Mouse (Mus musculus): ENCODE results near the gene Pycr2. TPM values are rescaled to one million over a fixed set of nuclear protein-coding genes. Genes with fewer than 3 reads are reported as not detected.

Gene Pycr2
- polyA plus RNA-seq, 1 experiment = 8.6 TPM

DNA sequence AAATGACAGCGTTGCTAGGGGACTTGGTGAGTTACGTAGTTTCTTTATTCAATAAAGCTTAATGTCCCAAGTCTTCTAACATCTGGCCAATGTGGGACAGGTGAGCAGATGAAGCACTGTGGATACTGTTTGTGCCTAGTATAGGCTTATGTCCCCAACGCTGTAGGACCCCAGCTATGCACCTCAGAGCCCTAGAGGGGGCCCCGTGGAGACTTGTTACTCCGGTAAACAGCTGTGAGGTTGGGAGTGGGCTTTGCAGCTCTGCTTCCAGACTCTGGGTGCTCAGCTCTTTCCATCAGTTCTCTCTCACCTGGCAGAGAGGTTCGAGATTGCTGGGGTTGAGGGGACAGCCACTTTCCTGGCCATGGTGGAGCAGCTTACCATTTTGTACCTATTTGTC is 1.2 kb downstream of the Pycr2 start:
- no peak overlapping the region for H3K4me3 ChIP-seq (ENCODE audit: control insufficient read depth, low read depth, low read length)
- TF ChIP-seq CTCF (IDR thresholded peaks at IDR 0.05; ENCODE audit: control insufficient read depth, insufficient read depth, insufficient replicate concordance, low read depth, low read length) = no peak
- TF ChIP-seq POLR2A (IDR thresholded peaks at IDR 0.05; ENCODE audit: control insufficient read depth, low read depth, low read length) = no peak
- no peaks in the 10 kb centered on the region for H3K36me3 ChIP-seq (ENCODE audit: control insufficient read depth, insufficient read depth, low read length)
- no peak overlapping the region for H3K27ac ChIP-seq (ENCODE audit: control insufficient read depth, insufficient read depth, low read depth, low read length)
- H3K27me3 ChIP-seq (ENCODE audit: control insufficient read depth, insufficient read depth, low read length) = no peaks in the 10 kb centered on the region
- peaks cover 14% of the 10 kb centered on the region for H3K4me1 ChIP-seq (ENCODE audit: control insufficient read depth, insufficient read depth, low read length)

DNA sequence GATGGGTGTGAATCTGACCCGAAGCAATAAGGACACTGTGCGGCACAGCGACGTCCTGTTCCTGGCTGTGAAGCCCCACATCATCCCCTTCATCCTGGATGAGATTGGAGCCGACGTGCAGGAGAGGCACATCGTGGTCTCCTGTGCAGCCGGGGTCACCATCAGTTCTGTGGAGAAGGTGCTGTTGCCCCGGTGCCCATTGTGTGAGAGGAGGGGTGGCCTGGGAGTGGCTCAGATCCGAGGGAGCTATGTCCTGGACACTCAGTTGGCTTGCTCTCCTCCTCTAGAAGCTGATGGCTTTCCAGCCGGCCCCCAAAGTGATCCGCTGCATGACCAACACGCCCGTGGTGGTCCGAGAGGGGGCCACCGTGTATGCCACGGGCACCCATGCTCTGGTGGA is 1.8 kb downstream of the Pycr2 start:
- no peak overlapping the region for H3K27ac ChIP-seq (ENCODE audit: control insufficient read depth, insufficient read depth, low read depth, low read length)

DNA sequence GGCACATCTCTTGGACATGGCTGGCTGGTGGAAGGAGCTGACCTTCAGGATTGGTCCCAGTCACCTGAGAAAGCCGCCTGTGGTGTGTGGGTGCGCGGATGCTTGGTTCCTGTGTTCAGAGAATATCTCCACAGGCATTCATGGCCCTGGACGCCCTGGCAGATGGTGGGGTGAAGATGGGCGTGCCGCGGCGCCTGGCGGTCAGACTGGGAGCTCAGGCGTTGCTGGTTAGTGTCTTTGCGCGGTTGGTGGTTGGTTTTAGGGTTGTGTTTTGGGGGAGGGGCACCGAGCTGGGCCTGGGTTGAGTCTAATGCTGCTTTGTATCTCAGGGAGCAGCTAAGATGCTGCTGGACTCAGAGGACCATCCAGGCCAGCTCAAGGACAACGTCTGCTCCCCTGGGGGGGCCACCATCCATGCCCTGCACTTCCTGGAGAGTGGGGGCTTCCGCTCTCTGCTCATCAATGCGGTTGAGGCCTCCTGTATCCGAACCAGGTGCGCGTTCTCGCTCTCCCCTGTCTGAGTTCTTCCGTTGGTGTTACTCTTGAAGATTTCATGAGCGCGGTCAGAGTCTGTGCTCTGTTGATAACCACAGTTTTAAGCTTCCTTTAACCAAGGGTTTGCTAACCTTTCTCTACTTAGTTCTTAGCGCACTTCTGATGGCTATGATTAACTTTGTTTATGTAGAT is 2.5 kb downstream of the Pycr2 start:
- H3K27me3 ChIP-seq (ENCODE audit: control insufficient read depth, insufficient read depth, low read length) = no peaks in the 10 kb centered on the region
- H3K4me1 ChIP-seq (ENCODE audit: control insufficient read depth, insufficient read depth, low read length) = peaks cover 14% of the 10 kb centered on the region
- no peaks in the 10 kb centered on the region for H3K36me3 ChIP-seq (ENCODE audit: control insufficient read depth, insufficient read depth, low read length)
- TF ChIP-seq POLR2A (IDR thresholded peaks at IDR 0.05; ENCODE audit: control insufficient read depth, low read depth, low read length) (no peak), CTCF (IDR thresholded peaks at IDR 0.05; ENCODE audit: control insufficient read depth, insufficient read depth, insufficient replicate concordance, low read depth, low read length) (no peak)
- no peak overlapping the region for H3K4me3 ChIP-seq (ENCODE audit: control insufficient read depth, low read depth, low read length)
- no peak overlapping the region for H3K27ac ChIP-seq (ENCODE audit: control insufficient read depth, insufficient read depth, low read depth, low read length)

More for the DNA sequence above, 1.8 kb downstream of the Pycr2 start:
- TF ChIP-seq CTCF (IDR thresholded peaks at IDR 0.05; ENCODE audit: control insufficient read depth, insufficient read depth, insufficient replicate concordance, low read depth, low read length) (no peak), POLR2A (IDR thresholded peaks at IDR 0.05; ENCODE audit: control insufficient read depth, low read depth, low read length) (no peak)
- Histone ChIP-seq H3K4me1 (ENCODE audit: control insufficient read depth, insufficient read depth, low read length) (peaks cover 14% of the 10 kb centered on the region), H3K4me3 (ENCODE audit: control insufficient read depth, low read depth, low read length) (no peak overlapping the region), H3K27me3 (ENCODE audit: control insufficient read depth, insufficient read depth, low read length) (no peaks in the 10 kb centered on the region), H3K36me3 (ENCODE audit: control insufficient read depth, insufficient read depth, low read length) (no peaks in the 10 kb centered on the region)

DNA sequence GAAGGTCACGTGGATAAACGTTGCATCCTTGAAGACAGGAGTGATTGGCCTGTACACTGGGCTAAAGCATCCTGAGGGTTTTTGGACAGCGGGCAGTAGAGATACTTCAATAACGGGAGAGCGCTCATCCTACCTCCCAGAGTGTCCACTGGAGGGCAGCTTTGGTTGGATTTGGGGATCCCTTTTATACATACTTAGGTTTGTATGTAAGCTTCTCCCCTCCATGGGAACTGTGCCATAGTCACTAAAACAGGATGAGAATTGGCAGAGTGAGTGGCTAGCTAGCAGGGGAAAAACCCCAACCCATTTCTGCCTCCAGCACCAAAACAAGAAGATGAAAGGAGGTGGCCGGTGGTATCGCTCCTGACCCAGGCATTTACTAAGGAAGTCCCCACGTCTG is 7.0 kb downstream of the Pycr2 start:
- no peak for TF ChIP-seq POLR2A (IDR thresholded peaks at IDR 0.05; ENCODE audit: control insufficient read depth, low read depth, low read length)
- TF ChIP-seq CTCF (IDR thresholded peaks at IDR 0.05; ENCODE audit: control insufficient read depth, insufficient read depth, insufficient replicate concordance, low read depth, low read length) = no peak
- Histone ChIP-seq H3K27ac (ENCODE audit: control insufficient read depth, insufficient read depth, low read depth, low read length) (no peak overlapping the region), H3K27me3 (ENCODE audit: control insufficient read depth, insufficient read depth, low read length) (no peaks in the 10 kb centered on the region), H3K4me1 (ENCODE audit: control insufficient read depth, insufficient read depth, low read length) (no peaks in the 10 kb centered on the region), H3K4me3 (ENCODE audit: control insufficient read depth, low read depth, low read length) (peak overlapping the region; percentile 27), H3K36me3 (ENCODE audit: control insufficient read depth, insufficient read depth, low read length) (no peaks in the 10 kb centered on the region)

DNA sequence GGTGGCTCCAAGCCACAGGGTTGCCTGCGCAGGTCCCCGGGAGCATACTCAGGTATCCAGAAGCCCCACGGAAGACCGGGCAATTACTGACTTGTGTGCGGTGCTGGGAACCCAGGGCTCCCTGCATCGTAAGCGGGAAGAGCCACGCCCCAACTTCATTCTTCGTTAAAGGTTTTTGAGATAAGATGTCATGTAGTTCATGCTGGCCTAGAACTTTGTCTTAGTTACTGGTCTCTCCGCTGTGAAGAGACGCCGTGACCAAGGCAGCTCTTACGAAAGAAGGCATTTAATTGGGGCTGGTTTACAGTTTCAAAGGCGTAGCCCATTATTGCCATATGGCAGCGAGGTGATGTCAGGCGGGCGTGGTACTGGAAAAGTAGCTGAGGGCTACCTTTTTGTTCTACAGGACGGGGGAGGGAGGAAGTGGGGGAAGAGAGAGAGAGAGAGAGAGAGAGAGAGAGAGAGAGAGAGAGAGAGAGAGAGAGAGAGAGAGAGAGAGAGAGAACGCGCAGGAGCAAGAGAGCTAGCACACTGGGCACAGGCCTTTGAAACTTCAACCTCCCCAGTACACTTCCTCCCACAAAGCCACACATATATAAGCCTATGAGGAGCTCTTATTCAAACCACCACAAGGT is 7.7 kb downstream of the Pycr2 start:
- Histone ChIP-seq H3K36me3 (ENCODE audit: control insufficient read depth, insufficient read depth, low read length) (no peaks in the 10 kb centered on the region), H3K4me1 (ENCODE audit: control insufficient read depth, insufficient read depth, low read length) (no peaks in the 10 kb centered on the region), H3K27ac (ENCODE audit: control insufficient read depth, insufficient read depth, low read depth, low read length) (no peak overlapping the region), H3K4me3 (ENCODE audit: control insufficient read depth, low read depth, low read length) (peak overlapping the region; percentile 62), H3K27me3 (ENCODE audit: control insufficient read depth, insufficient read depth, low read length) (no peaks in the 10 kb centered on the region)
- TF ChIP-seq CTCF (IDR thresholded peaks at IDR 0.05; ENCODE audit: control insufficient read depth, insufficient read depth, insufficient replicate concordance, low read depth, low read length) = no peak
- no peak for TF ChIP-seq POLR2A (IDR thresholded peaks at IDR 0.05; ENCODE audit: control insufficient read depth, low read depth, low read length)

DNA sequence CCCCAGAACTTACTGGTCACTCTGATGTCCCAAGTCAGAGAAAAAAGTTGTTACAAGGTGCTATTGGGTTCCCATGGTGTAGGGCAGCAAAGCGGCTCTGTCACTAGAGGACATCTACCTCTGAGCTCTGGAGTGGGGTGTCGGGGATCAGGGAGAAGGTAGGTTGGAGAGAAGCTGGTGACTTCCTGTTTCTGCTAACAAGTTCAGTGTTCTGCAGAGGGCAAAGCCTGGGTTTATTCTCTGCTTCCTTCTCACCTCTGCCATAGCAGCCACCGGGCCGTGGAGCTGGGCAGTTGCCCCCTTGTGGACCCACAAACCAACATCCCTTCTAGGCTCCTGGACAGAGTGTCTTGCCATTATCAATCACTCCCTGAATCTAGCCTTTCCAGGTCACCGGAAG is 8.7 kb downstream of the Pycr2 start:
- no peak overlapping the region for H3K27ac ChIP-seq (ENCODE audit: control insufficient read depth, insufficient read depth, low read depth, low read length)
- no peak for TF ChIP-seq POLR2A (IDR thresholded peaks at IDR 0.05; ENCODE audit: control insufficient read depth, low read depth, low read length)
- TF ChIP-seq CTCF (IDR thresholded peaks at IDR 0.05; ENCODE audit: control insufficient read depth, insufficient read depth, insufficient replicate concordance, low read depth, low read length) = no peak
- H3K4me3 ChIP-seq (ENCODE audit: control insufficient read depth, low read depth, low read length) = no peak overlapping the region
- H3K4me1 ChIP-seq (ENCODE audit: control insufficient read depth, insufficient read depth, low read length) = no peaks in the 10 kb centered on the region
- H3K27me3 ChIP-seq (ENCODE audit: control insufficient read depth, insufficient read depth, low read length) = no peaks in the 10 kb centered on the region
- H3K36me3 ChIP-seq (ENCODE audit: control insufficient read depth, insufficient read depth, low read length) = no peaks in the 10 kb centered on the region

DNA sequence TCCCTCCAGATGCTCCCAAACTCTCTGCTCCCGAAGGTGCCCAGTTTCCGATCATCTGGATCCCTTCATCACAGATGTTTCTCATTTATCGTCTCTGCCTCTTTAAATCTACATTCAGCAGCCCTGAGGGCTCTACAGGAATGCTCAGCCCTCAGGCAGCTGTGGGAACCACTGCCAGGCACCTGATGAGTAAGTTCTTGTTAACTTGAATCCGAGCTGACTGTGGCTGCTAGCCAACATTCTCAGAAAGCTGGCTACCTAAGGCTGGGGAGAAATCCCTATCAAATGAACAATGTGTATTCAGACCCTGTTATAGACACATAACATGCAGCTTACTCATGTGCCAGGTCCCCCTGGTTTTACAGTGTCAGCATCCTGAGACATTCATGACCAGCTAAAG is 9.7 kb downstream of the Pycr2 start:
- no peaks in the 10 kb centered on the region for H3K4me1 ChIP-seq (ENCODE audit: control insufficient read depth, insufficient read depth, low read length)
- H3K4me3 ChIP-seq (ENCODE audit: control insufficient read depth, low read depth, low read length) = no peak overlapping the region
- no peaks in the 10 kb centered on the region for H3K27me3 ChIP-seq (ENCODE audit: control insufficient read depth, insufficient read depth, low read length)
- no peak for TF ChIP-seq CTCF (IDR thresholded peaks at IDR 0.05; ENCODE audit: control insufficient read depth, insufficient read depth, insufficient replicate concordance, low read depth, low read length)
- no peak for TF ChIP-seq POLR2A (IDR thresholded peaks at IDR 0.05; ENCODE audit: control insufficient read depth, low read depth, low read length)
- H3K36me3 ChIP-seq (ENCODE audit: control insufficient read depth, insufficient read depth, low read length) = no peaks in the 10 kb centered on the region
- no peak overlapping the region for H3K27ac ChIP-seq (ENCODE audit: control insufficient read depth, insufficient read depth, low read depth, low read length)

Measured in testis, adult 2 months (tissue).